Mouse (Mus musculus): ENCODE measurements around the gene Ptcd1. TPM values are rescaled to one million over a fixed set of nuclear protein-coding genes. Genes with fewer than 3 reads are reported as not detected.

Ptcd1 gene
- total and polyA plus RNA-seq, 3 experiments, result 11.4 to 13.9 (median 11.7) TPM

GRCm38 (mm10) chr5:145116316-145116715, 50.6 kb downstream of the Ptcd1 start:
- H3K9me3 ChIP-seq (replicated peaks; ENCODE audit: low read length), result peaks cover 12% of the 10 kb centered on the region
- peak overlapping the region; percentile 77 for H3K9ac ChIP-seq (ENCODE audit: insufficient read depth, low read depth)
- H3K4me3 ChIP-seq (replicated peaks in 1 of 3; ENCODE audit: low read depth in 2 of 3, low read length in 2 of 3, poor library complexity in 1 of 3), result peak overlapping the region; percentile 20 to 97 (median 49)
- H3K27me3 ChIP-seq (replicated peaks), result no peaks in the 10 kb centered on the region
- dilution Hi-C loops (cut with MboI; ENCODE audit: extremely low pct_ligation_motif_present, extremely low pct_unique_long_range_greater_than_20kb, low sequenced_read_pairs), result no loop called here
- peaks cover 2 to 13% of the 10 kb centered on the region in 2 experiments; a peak in 2 of 4 replicates for H3K4me1 ChIP-seq (ENCODE audit: control insufficient read depth in 1 of 2, insufficient read depth in 2 of 2)
- DNase-seq (ENCODE audit: extremely low read depth), result peak; percentile 80
- H3K4me2 ChIP-seq (ENCODE audit: insufficient read depth, low read depth, poor library complexity, severe bottlenecking), result peak overlapping the region; percentile 87
- H3K79me2 ChIP-seq (replicated peaks; ENCODE audit: control insufficient read depth, extremely low read depth, insufficient read depth, poor library complexity, severe bottlenecking), result peaks cover 67% of the 10 kb centered on the region
- in situ Hi-C loops (cut with MboI; ENCODE audit: low pct_ligation_motif_present, low pct_unique_long_range_greater_than_20kb, low sequenced_read_pairs), result no loop called here
- H3K36me3 ChIP-seq (replicated peaks in 1 of 2; ENCODE audit: control insufficient read depth in 1 of 2, insufficient read depth in 1 of 2, low read length in 1 of 2), result peaks cover 25 to 54% of the 10 kb centered on the region in 2 experiments
- TF ChIP-seq ELF1 (IDR thresholded peaks at IDR 0.05; ENCODE audit: low read depth, low read length) (peak; percentile 90), ZNF384 (IDR thresholded peaks at IDR 0.05; ENCODE audit: low read depth, low read length) (peak; percentile 97), POLR2A (IDR thresholded peaks at IDR 0.05; ENCODE audit: low read depth, low read length) (peak; percentile 44), ZMIZ1 (IDR thresholded peaks at IDR 0.05; ENCODE audit: low read depth, low read length) (no peak), ETS1 (conservative IDR thresholded peaks at IDR 0.05; ENCODE audit: low read depth, low read length) (peak; percentile 33; the same call in 1 of the 2 replicates), IRF4 (IDR thresholded peaks at IDR 0.05; ENCODE audit: low read depth, low read length) (peak; percentile 41; the same call in 1 of the 2 replicates), TBP (conservative IDR thresholded peaks at IDR 0.05; ENCODE audit: low read depth, low read length) (peak; percentile 78), TCF12 (IDR thresholded peaks at IDR 0.05; ENCODE audit: low read depth, low read length) (peak; percentile 39; the same call in 1 of the 2 replicates), CHD2 (IDR thresholded peaks at IDR 0.05; ENCODE audit: low read length) (no peak), NELFE (IDR thresholded peaks at IDR 0.05; ENCODE audit: low read depth, low read length) (no peak), SIN3A (IDR thresholded peaks at IDR 0.05; ENCODE audit: low read length) (peak; percentile 69), EP300 (IDR thresholded peaks at IDR 0.05; ENCODE audit: low read length) (0 out of 2 replicates have a peak, but pooled peaks have one; percentile 43), BHLHE40 (IDR thresholded peaks at IDR 0.05; ENCODE audit: low read depth, low read length) (peak; percentile 28; the same call in 1 of the 2 replicates), UBTF (IDR thresholded peaks at IDR 0.05; ENCODE audit: low read depth, low read length) (no peak), HCFC1 (IDR thresholded peaks at IDR 0.05; ENCODE audit: low read depth, low read length) (peak; percentile 57), JUND (conservative IDR thresholded peaks at IDR 0.05; ENCODE audit: low read depth, low read length) (no peak), MAZ (IDR thresholded peaks at IDR 0.05; ENCODE audit: low read depth, low read length) (0 out of 2 replicates have a peak, but pooled peaks have one; percentile 34), MXI1 (IDR thresholded peaks at IDR 0.05; ENCODE audit: low read depth, low read length) (no peak)
- H3K27ac ChIP-seq (ENCODE audit: insufficient read depth, low read depth), result peak overlapping the region; percentile 77

- in situ Hi-C loops (cut with MboI; ENCODE audit: low pct_ligation_motif_present, low pct_unique_long_range_greater_than_20kb, low sequenced_read_pairs), result no loop called here
- Histone ChIP-seq H3K27me3 (replicated peaks) (no peaks in the 10 kb centered on the region), H3K36me3 (replicated peaks in 1 of 2; ENCODE audit: control insufficient read depth in 1 of 2, insufficient read depth in 1 of 2, low read length in 1 of 2) (peaks cover 20 to 53% of the 10 kb centered on the region in 2 experiments), H3K27ac (ENCODE audit: insufficient read depth, low read depth) (peak overlapping the region; percentile 77), H3K9ac (ENCODE audit: insufficient read depth, low read depth) (peak overlapping the region; percentile 77), H3K4me2 (ENCODE audit: insufficient read depth, low read depth, poor library complexity, severe bottlenecking) (peak overlapping the region; percentile 87), H3K4me3 (replicated peaks in 1 of 3; ENCODE audit: low read depth in 2 of 3, low read length in 2 of 3, poor library complexity in 1 of 3) (peak overlapping the region; percentile 40 to 97 (median 73)), H3K9me3 (replicated peaks; ENCODE audit: low read length) (peaks cover 12% of the 10 kb centered on the region), H3K79me2 (replicated peaks; ENCODE audit: control insufficient read depth, extremely low read depth, insufficient read depth, poor library complexity, severe bottlenecking) (peaks cover 61% of the 10 kb centered on the region), H3K4me1 (ENCODE audit: control insufficient read depth in 1 of 2, insufficient read depth in 2 of 2) (peaks cover 2 to 13% of the 10 kb centered on the region in 2 experiments; a peak in 2 of 4 replicates)
- dilution Hi-C loops (cut with MboI; ENCODE audit: extremely low pct_ligation_motif_present, extremely low pct_unique_long_range_greater_than_20kb, low sequenced_read_pairs), result no loop called here
- DNase-seq (ENCODE audit: extremely low read depth), result no peak
- TF ChIP-seq TBP (conservative IDR thresholded peaks at IDR 0.05; ENCODE audit: low read depth, low read length) (no peak), NRF1 (IDR thresholded peaks at IDR 0.05; ENCODE audit: low read depth, low read length) (peak; percentile 60)
Observed at GRCm38 (mm10) chr5:145115736-145116135, 51.2 kb downstream of the Ptcd1 start.

Measured in CH12.LX (cell line).